Mouse (Mus musculus) brain, embryonic 18.5 days (tissue): ENCODE measurements at regions not wholly inside any gene's neighbourhood (a gene's known extent, or its start where the extent isn't known, plus 50 kb on each side); places are given as distances from the start of the nearest gene placed in this dataset.
A peak's percentile ranks its signal among the peaks of the same experiment; 100 is the strongest.

Experiments
- DNase-seq: peaks from one replicate; pipeline ENCODE4 v3.0.0-alpha.2; 2012; ENCODE audit warnings: low read depth, low spot score

DNA sequence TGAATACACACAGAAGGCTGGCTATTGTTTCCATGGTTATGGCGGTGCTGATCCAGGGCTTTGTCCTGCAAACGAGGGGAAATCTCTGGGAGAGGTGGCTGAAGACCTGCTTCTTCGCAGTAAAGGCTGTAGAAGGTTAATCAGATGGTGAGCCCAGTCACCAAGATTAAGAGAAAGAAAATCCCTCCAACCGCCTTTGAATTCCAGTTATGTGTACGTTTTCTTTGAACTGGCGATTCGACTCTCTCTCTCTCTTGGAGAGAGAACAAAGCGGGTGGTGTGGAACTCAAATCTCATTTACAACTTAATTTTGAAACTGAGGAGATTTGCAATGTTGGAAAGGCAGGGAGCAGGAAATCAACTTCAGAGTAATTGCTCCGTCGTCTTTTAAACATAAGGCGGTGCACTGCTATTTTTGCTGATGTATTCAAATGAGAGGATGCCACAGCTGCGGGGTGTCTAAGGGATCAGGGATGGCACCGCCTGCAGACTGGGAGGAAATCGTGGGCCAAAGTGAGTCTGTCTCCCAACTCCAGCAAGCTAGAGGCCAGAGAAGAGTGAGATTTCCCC lies 232.7 kb downstream of the Mycn start:
- no peak for DNase-seq

DNA sequence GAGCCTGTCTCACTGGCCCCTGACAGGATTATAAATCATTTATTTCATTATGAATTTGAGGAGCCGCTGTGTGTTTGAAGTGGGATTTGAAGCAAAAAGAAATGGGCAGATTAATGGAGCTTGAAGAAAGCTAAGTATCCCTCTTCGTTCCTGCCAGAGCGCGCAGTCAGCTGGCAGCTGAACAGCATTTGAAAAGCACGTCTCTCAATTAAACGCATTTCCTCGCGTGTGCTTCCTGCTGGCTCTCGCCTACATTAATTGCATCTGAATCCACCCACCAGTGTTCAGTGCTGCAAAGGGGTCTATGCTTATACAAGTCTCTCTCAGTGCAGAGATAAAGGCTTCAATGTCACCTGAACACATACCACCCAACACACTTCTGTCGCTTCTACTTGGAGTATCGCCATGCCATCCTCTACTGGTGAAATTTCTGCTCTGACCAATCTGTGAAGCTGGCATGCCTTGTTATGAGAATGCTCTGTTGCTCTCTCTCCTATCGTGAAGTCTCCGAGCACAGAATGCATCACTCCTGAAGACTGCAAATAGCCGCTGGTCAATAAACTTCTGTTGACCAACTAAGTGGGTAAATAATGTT lies 235.3 kb downstream of the Mycn start:
- no peak for DNase-seq

GRCm38 (mm10) chr12:12701735-12702134 lies 240.0 kb downstream of the Mycn start:
- no peak for DNase-seq

DNA sequence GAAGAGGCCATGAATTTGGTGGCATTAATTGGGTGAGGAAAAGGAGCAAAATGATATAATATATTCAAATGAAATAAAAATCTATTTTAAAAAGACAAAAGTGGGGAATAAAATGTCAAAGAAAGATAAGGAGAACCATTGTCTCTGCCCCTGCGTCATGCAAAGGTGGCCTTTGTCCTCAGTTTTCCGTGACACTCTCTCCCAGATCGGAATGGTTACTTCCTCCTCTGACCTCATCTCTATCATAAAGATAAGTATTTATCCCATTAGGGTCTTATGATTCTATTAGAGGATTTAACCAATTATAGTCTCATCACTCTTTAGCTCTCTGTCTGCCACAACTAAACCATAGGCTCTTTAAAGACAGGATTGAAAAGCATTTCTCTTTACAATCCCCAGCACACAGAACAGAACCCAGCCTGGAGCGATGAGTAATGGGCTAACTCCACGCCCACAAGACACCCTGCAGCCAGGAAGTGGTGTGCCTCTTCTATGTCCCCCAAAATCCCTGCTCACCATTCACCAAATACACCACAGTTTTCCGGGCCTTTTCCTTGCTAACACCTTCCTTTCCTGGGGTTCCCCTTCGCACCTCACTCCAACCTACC lies 240.6 kb downstream of the Mycn start:
- DNase-seq = no peak

GRCm38 (mm10) chr12:12693838-12694777 lies 247.6 kb downstream of the Mycn start:
- no peak for DNase-seq

- DNase-seq = no peak
Observed at GRCm38 (mm10) chr12:12687376-12687775, 254.3 kb downstream of the Mycn start.

DNA sequence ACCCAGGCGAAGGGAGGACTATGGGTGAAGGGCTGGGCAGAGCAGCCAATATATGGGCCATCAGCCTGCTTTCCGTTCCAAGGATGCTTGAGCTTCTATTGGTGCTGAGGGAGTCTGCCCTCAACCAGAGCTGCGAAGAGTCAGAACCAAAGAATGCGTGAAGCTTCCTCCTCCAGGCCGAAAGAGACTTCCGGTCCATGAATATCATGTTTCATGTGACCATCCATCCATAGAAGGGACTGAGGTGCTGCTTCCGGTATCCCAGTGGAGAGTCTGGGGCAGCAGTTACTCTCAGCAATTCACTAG lies 256.5 kb downstream of the Mycn start:
- no peak for DNase-seq

DNA sequence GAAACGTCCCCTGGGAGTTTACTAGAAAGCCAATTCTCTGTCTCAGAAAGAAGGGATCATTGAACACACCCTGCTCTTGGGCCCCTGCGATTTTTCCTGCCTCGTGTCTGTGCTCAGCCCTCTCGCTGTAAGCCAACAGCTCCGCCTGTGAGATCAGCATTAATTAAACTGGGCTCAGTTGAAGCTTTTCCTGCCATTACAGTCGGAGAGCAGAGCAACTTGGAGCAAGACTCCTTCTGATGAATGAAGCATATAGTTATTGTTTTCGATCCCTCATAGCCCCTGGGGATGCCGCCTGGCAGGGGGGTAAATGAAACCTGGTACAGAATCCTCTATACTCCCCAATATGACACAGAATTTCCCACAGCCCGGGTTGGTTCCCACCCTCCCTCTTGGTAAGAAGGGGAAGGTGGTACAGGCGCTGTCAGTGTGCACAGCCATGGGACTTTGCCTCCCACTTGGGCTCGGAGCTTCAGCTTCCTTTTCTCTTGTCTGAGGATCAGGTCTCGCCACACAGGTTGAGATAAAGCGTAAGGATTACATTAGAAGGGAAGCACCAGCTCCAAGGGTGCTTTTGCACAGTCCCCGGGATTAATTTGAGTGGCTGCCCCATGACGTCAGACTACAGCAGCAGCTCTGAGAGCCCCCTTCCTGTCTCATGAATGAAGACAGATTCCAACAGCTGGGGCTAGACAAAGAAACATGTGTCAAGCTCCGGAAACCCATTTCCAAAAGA lies 257.1 kb downstream of the Mycn start:
- DNase-seq = no peak

GRCm38 (mm10) chr12:12683733-12684470 lies 257.8 kb downstream of the Mycn start:
- DNase-seq = no peak

DNA sequence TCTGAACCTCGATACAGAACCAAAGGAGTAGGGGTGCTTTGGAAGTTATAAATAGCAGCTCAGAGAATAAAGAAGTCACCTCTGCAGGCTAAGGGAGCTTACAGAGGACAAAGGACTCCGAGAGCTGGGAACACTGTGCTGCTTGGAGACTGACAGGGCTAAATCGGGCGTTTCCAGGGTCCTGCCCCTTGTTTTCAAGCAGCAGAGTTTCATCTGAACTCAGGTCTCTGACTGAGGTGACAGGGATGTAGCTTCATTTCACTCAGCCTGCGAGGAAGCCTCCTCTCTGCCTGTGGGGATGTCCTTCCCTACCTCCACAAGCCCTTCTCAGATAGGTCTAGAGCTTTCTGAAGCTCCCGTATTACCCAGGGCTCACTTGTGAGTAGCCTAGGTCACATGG lies 260.6 kb downstream of the Mycn start:
- no peak for DNase-seq

DNA sequence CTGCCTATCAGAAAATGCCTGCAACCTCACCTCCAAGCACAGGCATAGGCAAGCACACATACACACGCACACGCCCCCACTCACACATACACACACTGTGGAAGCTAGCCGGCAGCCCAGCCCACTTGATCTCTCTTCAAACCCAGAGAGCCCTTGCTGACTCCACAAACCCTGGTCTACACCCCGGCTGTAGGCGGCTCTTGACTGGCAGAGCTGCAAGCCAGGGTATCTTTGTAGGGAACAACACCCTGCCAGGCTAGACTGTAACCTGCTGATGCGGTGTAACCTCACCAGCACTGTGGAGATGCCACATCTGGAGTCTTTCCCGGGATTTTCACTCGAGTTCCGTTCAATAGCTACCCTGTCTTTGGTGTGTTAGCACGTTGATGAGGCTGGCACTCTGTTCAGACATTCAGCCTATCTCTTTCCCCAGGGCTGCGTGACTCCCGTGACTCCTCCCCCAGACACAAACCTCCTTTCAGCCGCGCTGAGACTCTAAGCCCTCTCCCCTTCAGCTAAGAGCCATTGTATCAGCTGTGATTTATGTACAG lies 261.3 kb downstream of the Mycn start:
- peak; percentile 76 for DNase-seq

DNA sequence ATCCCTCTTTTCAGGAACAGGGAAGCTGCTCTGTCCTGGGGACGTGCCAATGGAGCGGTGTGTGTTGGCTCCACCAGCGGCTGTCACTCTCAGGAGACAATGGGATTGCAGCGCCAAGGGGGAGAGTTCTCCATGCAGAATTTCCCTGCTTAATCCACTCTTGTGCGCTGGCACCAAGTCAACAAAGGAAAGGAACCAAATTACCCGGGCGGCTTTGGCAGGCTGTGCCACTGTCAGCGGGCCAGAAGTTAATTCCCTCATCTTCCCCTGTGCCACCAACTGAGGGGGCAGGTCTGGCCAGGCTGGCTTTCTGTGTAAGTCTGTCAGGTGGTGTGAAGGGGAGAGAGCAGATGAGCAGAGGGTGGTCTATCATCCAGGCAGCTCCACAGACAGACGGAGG lies 265.0 kb downstream of the Mycn start:
- DNase-seq = peak; percentile 76

DNA sequence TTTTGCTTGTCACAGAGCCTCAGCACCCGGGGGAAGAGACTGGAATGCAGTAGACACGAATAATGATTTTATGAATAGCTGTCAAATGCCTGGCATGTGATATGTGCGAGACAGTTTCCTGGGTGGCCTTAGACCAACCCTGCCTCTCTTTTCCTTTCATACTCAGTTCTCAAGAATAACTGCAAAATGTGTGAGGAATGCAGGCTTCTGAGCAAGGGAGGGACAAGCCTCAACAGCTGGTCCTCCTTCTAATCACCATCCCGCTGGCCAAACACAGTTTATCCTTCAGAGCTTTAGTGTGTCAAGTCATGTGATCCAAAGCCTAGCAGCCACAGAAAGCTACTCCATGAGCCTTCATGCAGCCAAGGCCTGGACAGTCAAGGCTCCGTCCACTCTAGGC lies 271.8 kb downstream of the Mycn start:
- no peak for DNase-seq

DNA sequence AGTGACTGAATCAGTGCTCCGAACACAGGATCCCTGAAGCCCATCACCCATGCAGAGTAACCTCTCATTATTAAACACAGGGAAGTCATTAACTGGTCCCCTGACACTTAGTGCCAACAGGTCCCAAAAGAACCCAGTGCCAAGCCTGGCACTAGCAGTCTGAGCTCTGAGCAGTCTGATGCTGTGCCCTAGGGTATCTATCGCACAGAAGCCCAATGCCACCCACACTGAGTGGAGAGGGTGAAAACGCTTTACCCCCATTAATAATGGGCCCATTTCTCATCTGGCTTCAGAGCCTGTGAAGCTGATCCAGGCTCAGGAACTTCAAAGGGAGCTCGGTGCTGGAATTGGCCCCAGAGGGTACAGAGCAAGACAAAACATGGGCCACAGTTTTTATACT lies 272.8 kb downstream of the Mycn start:
- DNase-seq = no peak

- DNase-seq = no peak
Observed at GRCm38 (mm10) chr12:12655611-12656010, 286.1 kb downstream of the Mycn start.

GRCm38 (mm10) chr12:12655184-12655583 lies 286.5 kb downstream of the Mycn start:
- no peak for DNase-seq

DNA sequence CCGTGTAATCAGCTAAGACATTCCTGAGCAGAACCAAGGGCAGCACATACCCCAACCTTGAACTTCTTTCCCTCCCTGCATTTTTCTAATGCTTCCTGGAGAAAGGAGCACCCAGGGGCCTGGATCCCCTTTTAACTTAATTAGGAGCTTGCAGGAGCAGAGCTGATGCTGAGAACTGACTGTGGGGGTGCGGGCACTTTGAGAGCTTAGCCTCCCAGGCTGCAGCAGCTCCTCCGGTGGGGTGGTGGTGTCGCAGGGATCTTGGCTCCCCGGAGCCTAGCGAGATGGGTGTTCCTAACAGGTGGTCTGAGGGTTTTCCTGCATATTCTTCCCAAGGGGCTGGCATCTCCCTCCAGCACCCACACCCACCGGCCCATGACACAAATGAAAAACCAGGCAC lies 289.4 kb downstream of the Mycn start:
- DNase-seq = no peak

DNA sequence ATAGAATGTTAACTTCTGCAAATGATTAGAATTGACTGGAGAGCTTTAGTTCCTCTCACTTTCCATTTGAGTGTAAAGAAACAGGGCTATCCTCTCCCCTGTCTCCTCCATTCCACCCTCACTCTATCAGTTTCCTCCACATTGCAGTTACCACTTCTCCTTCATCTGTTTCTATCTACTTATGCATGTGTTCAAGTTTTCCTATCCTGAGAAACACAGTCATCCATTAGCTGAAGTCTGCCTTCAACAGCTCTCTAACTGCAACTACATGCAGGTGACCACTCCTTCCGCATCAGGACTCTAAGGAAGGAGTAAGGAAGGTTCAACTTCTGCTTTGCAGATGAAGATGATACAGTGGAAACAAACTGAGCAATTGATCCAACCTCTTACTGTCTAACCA lies 291.4 kb downstream of the Mycn start:
- no peak for DNase-seq

DNA sequence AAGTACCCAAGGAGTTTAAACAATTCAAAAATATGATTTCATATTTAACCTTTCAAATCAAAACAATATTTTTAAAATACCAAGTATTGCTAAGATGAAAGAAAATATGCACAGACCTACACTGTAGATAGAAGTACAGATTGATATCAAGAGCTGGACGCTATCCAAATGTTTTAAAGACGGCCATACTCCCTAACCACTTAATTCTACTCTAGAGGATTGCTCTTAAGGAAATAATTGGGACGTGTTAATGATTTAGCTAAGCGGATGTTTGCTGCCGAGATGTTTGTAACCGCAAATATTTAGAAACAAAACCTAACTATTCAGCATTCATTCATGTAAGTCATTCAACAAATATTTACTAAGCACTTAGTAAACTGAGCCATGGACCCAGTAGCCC lies 294.2 kb downstream of the Mycn start:
- no peak for DNase-seq

GRCm38 (mm10) chr12:12645183-12645582 lies 296.5 kb downstream of the Mycn start:
- DNase-seq = no peak
